Mouse (Mus musculus): ENCODE data around the gene Cttnbp2. TPM values are rescaled to one million over a fixed set of nuclear protein-coding genes. Genes with fewer than 3 reads are reported as not detected.
"Not testable (repeated sequence)": the region's sequence is repeated elsewhere in the genome, so short reads cannot be mapped to it uniquely, and the experiment has no call there.

The Cttnbp2 gene
- polyA plus RNA-seq, 1 experiment = 1.2 TPM

DNA sequence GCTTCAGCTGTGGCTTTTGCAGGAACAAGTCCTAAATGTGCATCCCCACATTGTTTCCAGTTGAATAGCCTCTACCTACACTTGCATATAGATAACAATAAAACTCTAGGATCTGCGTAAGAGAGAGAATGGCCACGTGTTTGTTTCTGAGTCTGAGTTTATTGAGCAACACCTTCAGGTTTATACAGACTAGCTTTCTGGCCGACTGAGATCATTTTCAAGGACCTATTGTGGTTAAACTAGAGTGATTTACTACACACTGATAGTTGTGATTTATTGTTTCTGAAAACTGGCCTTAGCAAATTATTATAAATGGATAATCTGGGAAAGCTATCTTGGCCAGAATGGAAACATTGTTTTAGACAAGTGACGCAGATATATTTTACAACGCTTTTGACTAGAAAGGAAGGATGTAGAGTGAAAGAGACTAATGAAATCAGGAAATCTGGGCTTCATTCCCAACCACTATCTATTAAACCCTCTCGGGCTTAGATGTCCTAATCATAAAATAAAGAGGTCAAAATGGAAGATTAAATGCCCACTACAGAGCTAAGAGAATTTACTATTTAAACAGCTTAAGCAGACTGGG lies 96.7 kb downstream of the Cttnbp2 start:
- TF ChIP-seq CTCF (IDR thresholded peaks at IDR 0.05; ENCODE audit: control insufficient read depth, insufficient read depth, insufficient replicate concordance, low read depth, low read length) = no peak
- no peak overlapping the region for H3K27ac ChIP-seq (ENCODE audit: control insufficient read depth, insufficient read depth, low read depth, low read length)
- H3K4me1 ChIP-seq (ENCODE audit: control insufficient read depth, insufficient read depth, low read length) = no peaks in the 10 kb centered on the region
- H3K4me3 ChIP-seq (ENCODE audit: control insufficient read depth, low read depth, low read length) = no peak overlapping the region
- no peaks in the 10 kb centered on the region for H3K27me3 ChIP-seq (ENCODE audit: control insufficient read depth, insufficient read depth, low read length)
- H3K36me3 ChIP-seq (ENCODE audit: control insufficient read depth, insufficient read depth, low read length) = no peaks in the 10 kb centered on the region

DNA sequence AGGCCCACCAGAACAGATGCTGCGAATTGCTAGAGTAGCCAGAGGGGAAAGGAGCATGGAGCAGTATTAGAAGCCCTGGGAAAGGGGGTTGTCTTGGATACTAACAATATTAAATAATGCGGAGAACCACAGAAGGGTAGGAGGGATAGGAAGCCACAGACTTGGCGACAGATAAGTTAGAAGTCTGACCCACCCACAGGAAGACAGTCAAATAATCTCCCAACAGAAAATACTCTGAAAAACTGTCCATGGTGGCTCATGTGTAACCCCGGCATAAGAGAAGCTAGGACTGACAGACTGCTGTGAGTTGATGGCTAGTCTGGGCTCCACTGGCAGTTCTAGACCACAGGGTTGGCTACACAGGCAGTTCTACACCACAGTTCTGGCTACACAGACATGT lies 98.7 kb downstream of the Cttnbp2 start:
- no peak overlapping the region for H3K4me3 ChIP-seq (ENCODE audit: control insufficient read depth, low read depth, low read length)
- no peaks in the 10 kb centered on the region for H3K4me1 ChIP-seq (ENCODE audit: control insufficient read depth, insufficient read depth, low read length)
- TF ChIP-seq CTCF (IDR thresholded peaks at IDR 0.05; ENCODE audit: control insufficient read depth, insufficient read depth, insufficient replicate concordance, low read depth, low read length) (no peak), POLR2A (IDR thresholded peaks at IDR 0.05; ENCODE audit: control insufficient read depth, low read depth, low read length) (no peak)
- H3K27ac ChIP-seq (ENCODE audit: control insufficient read depth, insufficient read depth, low read depth, low read length) = no peak overlapping the region
- H3K36me3 ChIP-seq (ENCODE audit: control insufficient read depth, insufficient read depth, low read length) = no peaks in the 10 kb centered on the region
- no peaks in the 10 kb centered on the region for H3K27me3 ChIP-seq (ENCODE audit: control insufficient read depth, insufficient read depth, low read length)

DNA sequence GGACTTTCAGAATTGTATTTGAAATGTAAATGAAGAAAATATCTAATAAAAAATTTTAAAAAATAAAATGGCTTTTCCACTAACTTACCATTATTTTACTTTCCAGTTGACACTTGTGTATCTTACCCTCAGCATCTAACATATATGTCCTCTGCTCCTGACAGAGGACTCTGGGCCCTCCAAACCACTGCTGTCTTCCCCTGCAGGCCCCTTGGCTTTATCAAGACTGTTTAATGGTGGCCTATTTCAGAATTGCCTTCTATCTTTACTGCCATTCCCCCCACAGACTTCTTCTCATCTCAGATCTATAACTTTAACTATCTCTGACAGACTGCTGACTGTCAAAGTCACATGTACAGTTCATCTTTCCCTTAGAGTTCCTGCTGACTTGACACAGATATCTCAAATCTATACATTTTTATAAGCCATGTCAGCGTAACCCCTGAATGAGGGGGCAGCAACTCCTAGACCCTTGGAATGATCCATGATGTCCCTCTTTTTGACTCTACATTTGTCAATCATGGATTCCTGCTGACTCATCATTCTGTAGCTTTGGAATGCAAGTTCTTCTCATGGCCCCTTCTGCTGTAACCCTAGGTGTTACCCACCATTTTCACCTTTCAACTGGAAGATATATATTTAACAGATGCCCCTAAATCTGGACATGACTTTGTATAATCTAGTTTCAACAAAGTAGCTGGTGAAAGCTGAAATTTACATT lies 103.0 kb downstream of the Cttnbp2 start:
- Histone ChIP-seq H3K4me1 (ENCODE audit: control insufficient read depth, insufficient read depth, low read length) (no peaks in the 10 kb centered on the region), H3K4me3 (ENCODE audit: control insufficient read depth, low read depth, low read length) (no peak overlapping the region), H3K36me3 (ENCODE audit: control insufficient read depth, insufficient read depth, low read length) (no peaks in the 10 kb centered on the region), H3K27me3 (ENCODE audit: control insufficient read depth, insufficient read depth, low read length) (no peaks in the 10 kb centered on the region), H3K27ac (ENCODE audit: control insufficient read depth, insufficient read depth, low read depth, low read length) (no peak overlapping the region)
- TF ChIP-seq POLR2A (IDR thresholded peaks at IDR 0.05; ENCODE audit: control insufficient read depth, low read depth, low read length) (no peak), CTCF (IDR thresholded peaks at IDR 0.05; ENCODE audit: control insufficient read depth, insufficient read depth, insufficient replicate concordance, low read depth, low read length) (no peak)

DNA sequence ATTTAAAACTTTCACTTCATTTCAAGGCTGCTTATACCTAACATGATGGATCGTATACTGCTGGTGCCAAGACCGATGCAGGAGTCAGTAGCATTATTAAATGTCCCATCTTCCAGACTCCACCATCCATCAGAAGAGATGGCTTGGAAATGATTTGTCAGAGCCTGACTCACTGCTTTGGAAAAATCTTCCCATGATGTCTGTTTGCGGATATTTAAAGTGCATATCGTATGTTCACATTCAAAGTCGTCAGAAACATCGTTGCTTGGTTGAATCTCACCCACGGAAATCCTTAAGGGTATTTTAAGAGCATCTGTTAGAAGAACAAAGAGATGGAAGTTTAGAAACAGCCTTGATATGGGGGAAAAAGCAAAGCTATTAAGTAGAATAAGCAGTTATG lies 106.2 kb downstream of the Cttnbp2 start:
- TF ChIP-seq POLR2A (IDR thresholded peaks at IDR 0.05; ENCODE audit: control insufficient read depth, low read depth, low read length) = no peak
- no peak for TF ChIP-seq CTCF (IDR thresholded peaks at IDR 0.05; ENCODE audit: control insufficient read depth, insufficient read depth, insufficient replicate concordance, low read depth, low read length)
- no peak overlapping the region for H3K27ac ChIP-seq (ENCODE audit: control insufficient read depth, insufficient read depth, low read depth, low read length)
- no peaks in the 10 kb centered on the region for H3K36me3 ChIP-seq (ENCODE audit: control insufficient read depth, insufficient read depth, low read length)
- H3K4me1 ChIP-seq (ENCODE audit: control insufficient read depth, insufficient read depth, low read length) = no peaks in the 10 kb centered on the region
- no peaks in the 10 kb centered on the region for H3K27me3 ChIP-seq (ENCODE audit: control insufficient read depth, insufficient read depth, low read length)
- no peak overlapping the region for H3K4me3 ChIP-seq (ENCODE audit: control insufficient read depth, low read depth, low read length)

GRCm38 (mm10) chr6:18401066-18401674 lies 113.5 kb downstream of the Cttnbp2 start:
- Histone ChIP-seq H3K4me3 (ENCODE audit: control insufficient read depth, low read depth, low read length) (no peak overlapping the region), H3K36me3 (ENCODE audit: control insufficient read depth, insufficient read depth, low read length) (no peaks in the 10 kb centered on the region), H3K27me3 (ENCODE audit: control insufficient read depth, insufficient read depth, low read length) (no peaks in the 10 kb centered on the region), H3K27ac (ENCODE audit: control insufficient read depth, insufficient read depth, low read depth, low read length) (no peak overlapping the region), H3K4me1 (ENCODE audit: control insufficient read depth, insufficient read depth, low read length) (no peaks in the 10 kb centered on the region)
- TF ChIP-seq CTCF (IDR thresholded peaks at IDR 0.05; ENCODE audit: control insufficient read depth, insufficient read depth, insufficient replicate concordance, low read depth, low read length) (no peak), POLR2A (IDR thresholded peaks at IDR 0.05; ENCODE audit: control insufficient read depth, low read depth, low read length) (no peak)

- Histone ChIP-seq H3K27ac (ENCODE audit: control insufficient read depth, insufficient read depth, low read depth, low read length) (no peak overlapping the region), H3K4me3 (ENCODE audit: control insufficient read depth, low read depth, low read length) (no peak overlapping the region)
Observed at GRCm38 (mm10) chr6:18381380-18381779, 133.3 kb downstream of the Cttnbp2 start.

DNA sequence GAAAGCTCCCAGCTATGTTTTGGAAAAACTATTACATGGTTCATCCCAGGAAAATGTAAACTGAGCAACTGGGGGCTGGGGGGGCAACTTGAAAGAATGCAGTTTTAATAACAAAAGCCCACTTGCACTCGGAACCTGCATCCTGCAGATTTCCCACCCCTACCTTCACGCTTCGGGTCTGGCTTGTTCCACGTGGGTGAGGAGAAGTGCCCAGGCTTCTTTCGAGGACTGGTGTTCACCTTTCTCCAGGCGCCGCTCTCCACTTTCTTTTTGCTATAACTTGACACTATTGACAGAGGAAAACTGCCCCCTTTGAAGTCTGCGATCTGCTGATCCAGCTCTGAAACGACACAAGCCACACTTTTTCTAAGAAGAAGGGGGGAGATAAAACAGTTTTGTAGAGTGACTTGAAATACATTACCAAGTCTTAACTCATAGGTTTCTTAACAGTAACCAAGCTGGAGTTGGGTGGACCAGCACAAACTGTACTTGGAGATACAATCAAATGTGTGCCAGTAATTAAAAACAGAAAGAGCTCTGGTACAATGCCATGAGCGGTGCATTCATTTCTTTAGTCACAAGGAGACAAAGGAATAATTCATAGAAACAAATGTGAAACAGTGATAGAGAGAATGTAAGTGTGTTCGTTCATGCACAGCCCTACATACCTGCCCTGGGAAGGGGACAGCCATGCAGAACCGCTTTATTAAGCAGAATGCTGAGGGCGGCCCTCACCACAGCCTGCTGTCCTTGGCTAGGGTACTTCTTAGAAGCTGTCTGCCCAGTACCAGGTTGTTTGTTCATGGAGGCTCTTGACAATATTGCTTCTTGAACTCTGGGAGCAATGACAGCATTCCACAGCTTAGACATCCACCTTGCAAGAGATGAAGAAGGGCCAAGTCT lies 134.1 kb downstream of the Cttnbp2 start:
- no peak overlapping the region for H3K27ac ChIP-seq (ENCODE audit: control insufficient read depth, insufficient read depth, low read depth, low read length)
- TF ChIP-seq POLR2A (IDR thresholded peaks at IDR 0.05; ENCODE audit: control insufficient read depth, low read depth, low read length) = no peak
- TF ChIP-seq CTCF (IDR thresholded peaks at IDR 0.05; ENCODE audit: control insufficient read depth, insufficient read depth, insufficient replicate concordance, low read depth, low read length) = no peak
- H3K4me3 ChIP-seq (ENCODE audit: control insufficient read depth, low read depth, low read length) = no peak overlapping the region
- H3K4me1 ChIP-seq (ENCODE audit: control insufficient read depth, insufficient read depth, low read length) = no peaks in the 10 kb centered on the region
- H3K36me3 ChIP-seq (ENCODE audit: control insufficient read depth, insufficient read depth, low read length) = no peaks in the 10 kb centered on the region
- no peaks in the 10 kb centered on the region for H3K27me3 ChIP-seq (ENCODE audit: control insufficient read depth, insufficient read depth, low read length)

More at GRCm38 (mm10) chr6:18381380-18381779, 133.3 kb downstream of the Cttnbp2 start:
- H3K36me3 ChIP-seq (ENCODE audit: control insufficient read depth, insufficient read depth, low read length) = no peaks in the 10 kb centered on the region
- no peaks in the 10 kb centered on the region for H3K4me1 ChIP-seq (ENCODE audit: control insufficient read depth, insufficient read depth, low read length)
- no peak for TF ChIP-seq CTCF (IDR thresholded peaks at IDR 0.05; ENCODE audit: control insufficient read depth, insufficient read depth, insufficient replicate concordance, low read depth, low read length)
- TF ChIP-seq POLR2A (IDR thresholded peaks at IDR 0.05; ENCODE audit: control insufficient read depth, low read depth, low read length) = no peak
- H3K27me3 ChIP-seq (ENCODE audit: control insufficient read depth, insufficient read depth, low read length) = no peaks in the 10 kb centered on the region

GRCm38 (mm10) chr6:18377755-18378154 lies 136.9 kb downstream of the Cttnbp2 start:
- H3K27ac ChIP-seq (ENCODE audit: control insufficient read depth, insufficient read depth, low read depth, low read length); H3K27me3 ChIP-seq (ENCODE audit: control insufficient read depth, insufficient read depth, low read length); H3K36me3 ChIP-seq (ENCODE audit: control insufficient read depth, insufficient read depth, low read length); H3K4me3 ChIP-seq (ENCODE audit: control insufficient read depth, low read depth, low read length); H3K4me1 ChIP-seq (ENCODE audit: control insufficient read depth, insufficient read depth, low read length): not testable (repeated sequence)

Data from testis, adult 2 months (tissue).